Mouse (Mus musculus) left cerebral cortex, adult 18-20 months (tissue): ENCODE data around the gene Zfp277. TPM values are rescaled to one million over a fixed set of nuclear protein-coding genes. Genes with fewer than 3 reads are reported as not detected.

Source experiments
- DNase-seq, 2 experiments: peaks; one replicate each; pipeline ENCODE4 v3.0.0; 2021 to 2022; ENCODE audit warnings: low spot score in 2 of 2, mixed read lengths in 1 of 2
- total RNA-seq, 2 experiments: library from RNA; stranded (reverse); gene quantifications; 2 replicates each; pipeline ENCODE4 v1.2.3; 2021

Zfp277 gene
- total RNA-seq, 2 experiments from 2014 or later = 19.2 to 19.7 TPM

DNA sequence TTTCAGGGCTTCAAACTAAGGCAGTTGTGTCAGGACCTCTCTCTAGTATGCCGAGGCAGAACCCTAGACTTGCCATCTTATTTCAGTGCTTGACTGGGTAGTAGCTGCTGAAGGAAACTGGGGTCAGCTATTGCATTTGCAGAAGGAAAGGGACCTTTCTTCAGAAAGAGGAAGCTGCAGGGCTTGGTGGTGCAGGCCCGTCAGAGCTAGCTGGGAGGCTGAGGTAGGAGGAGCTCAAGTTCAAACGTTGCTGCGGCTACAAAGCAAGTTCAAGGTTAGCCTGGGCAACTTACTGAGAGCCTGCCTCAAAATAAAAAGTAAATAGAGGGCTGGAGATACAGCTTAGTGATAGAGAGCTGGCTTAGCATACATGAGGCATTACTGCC lies 66.2 kb downstream of the Zfp277 start:
- DNase-seq = no peak

DNA sequence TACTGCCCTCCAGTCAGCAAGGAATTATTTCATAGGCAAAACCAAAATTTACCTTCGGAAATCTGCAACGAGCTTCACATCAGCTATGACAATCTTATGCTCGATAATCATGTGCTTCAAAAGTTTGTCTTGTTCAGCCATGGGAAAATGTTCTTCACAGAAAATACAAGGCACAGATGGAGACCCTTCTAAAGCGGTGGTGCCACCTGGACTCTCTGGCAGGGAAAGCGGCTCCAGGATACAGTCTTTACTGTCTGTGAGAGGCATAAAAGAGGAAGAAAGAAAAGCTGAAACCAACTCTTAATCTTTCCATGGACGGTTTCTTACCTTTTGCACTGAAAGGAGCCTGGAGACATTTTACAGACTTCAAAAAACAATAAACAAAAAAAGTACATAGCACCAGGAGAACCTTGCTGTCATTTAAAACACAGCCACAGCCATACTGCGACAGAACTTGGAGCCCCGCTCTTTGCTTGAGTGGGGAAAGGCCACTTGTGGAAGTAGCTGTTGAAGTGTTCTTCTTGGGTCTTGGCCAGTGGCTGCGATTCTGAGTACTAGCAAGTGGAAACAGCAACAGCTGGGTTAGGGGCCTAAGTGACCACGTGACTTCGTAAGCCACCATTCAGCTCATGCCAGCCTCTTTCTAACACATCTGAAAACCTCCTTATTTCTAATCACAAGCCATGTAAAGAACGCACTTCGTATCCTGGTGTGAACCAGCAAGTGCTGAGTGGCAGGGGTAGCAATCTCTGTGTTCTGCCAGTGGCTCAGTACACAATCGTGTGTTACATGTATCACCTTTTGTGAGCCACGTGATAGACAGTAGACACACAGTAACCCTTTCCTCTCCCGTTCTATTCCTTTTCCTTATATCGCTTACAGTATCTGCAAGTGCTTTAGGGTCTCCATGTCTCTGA lies 66.8 kb downstream of the Zfp277 start:
- no peak for DNase-seq

GRCm38 (mm10) chr12:40351879-40352278 lies 93.8 kb downstream of the Zfp277 start:
- no peak for DNase-seq

DNA sequence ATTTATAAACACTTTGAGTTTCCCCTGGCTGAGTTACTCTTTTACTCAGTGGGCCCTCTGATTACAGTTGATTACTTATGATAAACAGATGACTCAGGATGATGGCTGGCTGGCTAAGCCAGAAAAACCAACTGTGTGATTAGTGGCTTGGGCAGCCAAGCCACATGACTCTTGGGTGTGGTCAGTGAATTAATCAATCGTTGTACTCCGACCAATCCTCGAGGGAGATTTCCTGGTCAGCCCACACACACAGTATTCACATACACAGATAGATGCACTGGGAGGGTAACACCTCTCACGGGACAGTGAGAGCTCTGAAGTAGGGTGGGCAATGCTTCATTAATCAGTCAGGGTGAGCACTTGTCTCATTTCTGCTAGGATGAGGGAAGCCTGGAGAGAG lies 97.5 kb downstream of the Zfp277 start:
- no peak for DNase-seq

DNA sequence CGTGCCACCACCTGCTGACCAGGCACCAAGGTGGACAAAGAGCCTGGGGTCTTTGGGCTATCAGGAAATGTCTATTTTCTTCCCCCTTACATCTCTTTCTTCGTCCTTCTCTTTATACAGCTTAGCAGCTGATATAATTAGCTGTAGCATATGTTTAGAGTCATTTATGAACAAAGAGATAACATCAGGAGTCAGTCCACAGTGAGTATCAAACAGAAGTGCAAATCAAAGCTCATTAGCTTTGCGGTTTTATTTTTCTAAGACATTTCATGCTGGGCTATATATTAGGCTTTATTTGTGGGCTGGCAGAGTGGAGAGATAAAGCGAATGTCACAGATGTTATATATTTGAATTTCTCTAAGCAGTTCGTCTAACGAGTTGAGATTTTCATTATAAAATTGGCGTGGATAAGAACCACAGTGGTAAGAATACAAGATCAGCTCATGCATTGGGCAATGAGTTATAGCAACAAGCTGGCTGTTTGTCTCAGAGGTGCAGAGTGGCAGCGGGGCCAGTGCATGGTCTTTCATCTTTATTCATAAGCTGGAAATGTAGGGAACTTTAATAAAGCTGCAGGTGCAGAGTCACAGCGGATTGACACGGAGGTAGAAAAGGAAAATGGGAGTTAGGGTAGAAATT lies 98.5 kb downstream of the Zfp277 start:
- DNase-seq = no peak

- no peak for DNase-seq
Measured at GRCm38 (mm10) chr12:40341443-40341842, 104.3 kb downstream of the Zfp277 start.

DNA sequence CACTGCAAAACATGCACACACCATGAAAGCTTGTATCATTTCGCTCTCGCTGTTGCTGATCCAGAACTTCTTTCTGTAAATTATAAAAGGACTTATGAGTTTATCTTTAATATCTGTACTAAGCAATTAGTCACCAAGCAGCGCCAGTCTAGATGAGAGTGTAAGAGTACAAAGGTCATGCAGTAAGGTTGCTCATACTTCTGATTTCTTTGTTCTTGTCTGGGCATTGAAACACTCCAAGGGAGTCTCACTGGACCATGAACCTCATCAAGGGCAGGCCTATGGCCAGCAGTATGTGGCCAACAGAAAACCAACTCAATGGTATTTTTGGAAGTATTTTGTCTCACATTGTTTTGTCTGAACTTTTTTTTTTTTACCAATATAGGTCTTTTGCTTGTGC lies 110.4 kb downstream of the Zfp277 start:
- no peak for DNase-seq

DNA sequence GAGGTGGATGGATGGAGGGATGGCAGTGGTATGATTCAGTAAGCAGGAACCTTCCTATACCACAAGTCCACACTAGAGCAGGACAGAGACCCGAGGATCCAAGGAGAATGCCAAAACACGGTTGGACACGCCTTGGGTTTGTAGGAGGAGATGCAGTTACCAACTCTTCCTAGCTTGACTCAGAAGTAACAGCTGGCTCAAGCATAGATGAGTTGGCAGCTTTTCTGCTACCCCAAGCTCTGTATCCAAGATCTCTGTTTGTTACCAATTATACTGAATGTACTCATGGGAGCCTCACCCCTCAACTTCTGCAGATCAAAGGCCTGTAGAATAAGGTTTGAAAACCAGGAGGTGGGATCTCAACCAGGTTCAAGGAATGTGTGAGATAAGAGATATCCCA lies 114.2 kb downstream of the Zfp277 start:
- no peak for DNase-seq

GRCm38 (mm10) chr12:40327012-40327660 lies 118.6 kb downstream of the Zfp277 start:
- DNase-seq = no peak

DNA sequence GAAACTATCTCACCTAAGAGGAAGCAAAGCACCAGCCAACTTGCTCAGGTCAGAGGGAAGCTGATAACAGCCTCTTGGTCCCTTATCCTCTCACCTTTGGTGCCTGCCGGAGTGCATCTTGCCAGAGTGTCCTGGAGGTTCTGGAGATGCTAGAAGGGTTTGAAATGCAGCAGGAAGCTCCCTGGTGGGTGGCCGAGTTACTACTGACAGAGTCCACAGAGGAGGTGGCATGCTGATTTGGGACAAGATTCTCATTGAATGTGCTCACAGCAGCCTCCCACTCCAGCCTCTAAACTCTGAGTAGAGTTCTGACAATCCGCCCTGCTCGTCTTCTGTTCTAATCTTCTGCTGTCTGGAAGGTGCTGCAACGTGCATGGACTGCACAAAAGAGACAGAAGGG lies 120.1 kb downstream of the Zfp277 start:
- DNase-seq = peak; percentile 8 to 32

DNA sequence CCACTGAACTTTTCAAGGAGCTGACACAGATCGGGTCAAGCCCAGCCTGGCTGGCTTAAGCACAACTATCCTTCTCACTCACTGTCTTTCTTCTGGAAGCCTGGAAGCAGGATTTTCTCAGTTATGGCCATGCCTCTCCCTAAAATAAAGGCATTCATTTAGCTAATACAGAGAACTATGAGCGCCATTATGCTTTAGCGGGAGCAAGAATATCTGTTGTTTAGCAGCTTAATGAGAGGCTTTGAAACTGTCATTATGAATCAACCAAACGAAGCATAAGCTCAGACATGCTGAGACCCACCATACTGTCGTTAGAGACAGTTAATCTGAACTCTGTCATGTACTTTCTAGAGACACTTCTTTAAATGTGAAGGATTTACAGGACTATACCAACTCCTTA lies 120.9 kb downstream of the Zfp277 start:
- DNase-seq = no peak

DNA sequence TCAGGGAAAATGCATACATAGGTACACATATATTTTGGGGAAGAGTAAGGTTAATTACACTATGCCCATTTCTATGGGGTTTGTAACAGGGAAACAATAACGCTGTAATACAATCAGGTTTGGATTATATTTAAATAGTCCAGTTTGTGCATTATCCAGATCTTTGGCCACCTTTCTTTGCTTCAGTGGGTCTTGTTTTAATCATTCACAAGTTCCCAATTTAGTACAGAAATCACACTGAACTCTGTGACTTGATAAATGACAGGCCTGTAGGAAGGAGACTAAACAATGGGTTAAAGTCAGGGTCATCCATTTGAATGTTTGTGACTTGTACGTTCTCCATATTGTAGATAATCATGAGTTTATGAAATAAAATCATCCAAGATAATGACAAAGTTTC lies 130.6 kb downstream of the Zfp277 start:
- DNase-seq = no peak

DNA sequence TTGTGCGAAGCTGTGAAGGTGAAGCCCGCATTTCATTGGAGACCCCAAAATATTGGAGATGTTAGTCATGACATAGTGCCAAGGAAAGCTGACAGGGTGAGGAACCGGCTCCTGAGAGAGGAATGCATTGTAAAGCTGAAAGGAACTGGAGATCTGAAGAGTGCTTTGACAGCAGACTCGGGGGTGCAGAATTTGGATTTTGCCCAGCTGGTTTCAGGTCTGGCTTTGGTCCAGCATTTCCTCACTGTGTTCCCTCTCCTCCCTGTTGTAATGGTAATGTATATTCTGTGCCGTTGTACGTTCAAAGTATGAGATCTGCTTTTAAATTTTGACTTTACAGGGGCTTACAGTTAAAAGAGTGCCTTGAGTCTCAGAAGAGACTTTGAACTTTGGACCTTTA lies 141.7 kb downstream of the Zfp277 start:
- DNase-seq = no peak

DNA sequence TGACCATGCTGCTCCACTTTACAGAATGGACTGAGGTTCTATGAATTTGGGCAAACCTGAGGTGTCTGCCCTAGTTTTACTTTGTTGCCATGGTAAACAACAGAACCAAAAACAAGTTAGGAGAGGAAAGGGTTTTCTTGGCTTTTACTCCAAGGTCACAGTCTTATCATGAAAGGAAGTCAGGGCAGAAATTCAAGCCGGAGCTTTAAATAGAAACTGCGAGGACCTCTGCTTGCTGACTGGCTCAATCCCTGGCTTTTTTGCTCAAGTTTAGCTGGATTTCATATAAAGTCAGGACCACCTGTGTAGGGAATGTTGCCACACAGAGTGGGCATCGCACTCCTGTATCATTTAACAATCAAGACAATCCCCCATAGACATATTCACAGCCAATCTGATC lies 147.1 kb downstream of the Zfp277 start:
- no peak for DNase-seq

DNA sequence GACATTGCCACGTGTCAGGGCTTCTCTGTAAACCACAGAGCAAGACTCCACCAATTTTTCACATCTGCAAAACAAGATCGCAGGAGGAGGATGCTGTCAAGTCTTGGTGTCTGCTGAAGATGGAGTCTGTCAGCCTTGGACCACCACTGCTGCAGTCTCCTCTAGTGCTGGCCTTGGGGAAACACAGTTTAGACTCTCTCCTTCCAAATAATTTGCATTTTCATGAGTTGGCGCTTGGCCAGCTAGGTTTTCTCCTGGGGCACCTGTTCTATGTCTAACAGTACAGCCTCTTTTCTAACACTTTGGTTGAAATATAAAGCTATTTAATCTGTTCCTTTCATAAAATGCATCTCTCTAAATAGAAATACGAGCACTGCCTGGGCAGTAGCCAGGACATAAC lies 159.2 kb downstream of the Zfp277 start:
- no peak for DNase-seq

- no peak for DNase-seq
Measured at GRCm38 (mm10) chr12:40280596-40281325, 164.9 kb downstream of the Zfp277 start.

DNA sequence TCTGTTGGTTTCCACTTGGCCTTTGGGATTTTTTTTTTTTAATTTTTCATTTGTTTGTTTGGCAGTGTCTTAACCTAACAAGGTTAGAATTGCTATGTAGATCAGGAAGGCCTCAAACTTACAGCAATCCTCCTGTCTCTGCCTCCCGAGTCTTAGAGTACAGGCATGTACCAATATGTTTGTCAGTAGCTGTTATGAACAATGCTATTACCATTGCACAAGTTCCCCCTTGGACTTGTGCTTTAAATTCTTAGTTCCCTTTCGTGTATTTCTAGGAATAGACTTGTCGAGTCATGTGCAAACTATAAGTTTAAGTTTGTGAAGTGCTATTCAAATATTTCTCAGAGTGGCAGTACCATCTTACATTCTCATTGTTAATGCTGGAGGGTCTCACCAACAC lies 168.1 kb downstream of the Zfp277 start:
- DNase-seq = no peak

DNA sequence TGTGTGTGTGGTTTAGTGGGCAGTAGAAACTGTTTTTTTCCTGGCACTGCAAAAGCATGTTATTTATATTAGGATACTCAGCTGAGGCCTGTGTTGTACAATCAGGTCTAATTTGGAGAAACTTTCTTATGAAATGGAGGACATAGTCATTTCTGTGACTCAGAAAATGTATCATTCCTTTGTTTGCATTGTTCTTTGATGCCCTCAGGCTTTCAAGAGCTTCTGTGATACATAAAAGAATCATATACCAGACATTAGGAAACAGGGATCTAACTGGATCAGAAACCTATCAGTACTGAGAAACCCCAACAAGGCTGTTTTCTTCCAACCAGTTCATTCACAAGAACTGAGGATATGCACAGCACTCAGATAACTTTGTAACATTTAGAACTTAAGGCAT lies 170.8 kb downstream of the Zfp277 start:
- no peak for DNase-seq

- no peak for DNase-seq
Measured at GRCm38 (mm10) chr12:40273339-40273738, 172.4 kb downstream of the Zfp277 start.

DNA sequence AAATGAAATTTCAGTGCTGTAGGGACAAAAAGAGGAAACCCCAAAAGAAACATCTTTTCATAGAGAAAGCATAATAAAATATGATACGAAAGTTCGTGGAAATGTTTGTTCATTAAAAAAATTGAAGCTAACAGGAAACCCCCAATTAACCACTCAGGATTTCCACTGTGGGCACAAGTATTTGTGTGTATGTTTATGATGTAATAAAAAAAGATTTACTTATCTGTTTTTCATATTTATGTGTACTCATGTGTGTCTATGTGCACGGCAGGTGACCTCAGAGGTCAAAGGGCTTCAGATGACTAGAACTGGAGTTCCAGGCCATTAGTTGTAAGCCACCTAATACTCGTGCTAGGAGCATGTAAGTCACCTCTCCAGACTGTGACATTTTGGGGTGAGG lies 173.0 kb downstream of the Zfp277 start:
- DNase-seq = no peak

DNA sequence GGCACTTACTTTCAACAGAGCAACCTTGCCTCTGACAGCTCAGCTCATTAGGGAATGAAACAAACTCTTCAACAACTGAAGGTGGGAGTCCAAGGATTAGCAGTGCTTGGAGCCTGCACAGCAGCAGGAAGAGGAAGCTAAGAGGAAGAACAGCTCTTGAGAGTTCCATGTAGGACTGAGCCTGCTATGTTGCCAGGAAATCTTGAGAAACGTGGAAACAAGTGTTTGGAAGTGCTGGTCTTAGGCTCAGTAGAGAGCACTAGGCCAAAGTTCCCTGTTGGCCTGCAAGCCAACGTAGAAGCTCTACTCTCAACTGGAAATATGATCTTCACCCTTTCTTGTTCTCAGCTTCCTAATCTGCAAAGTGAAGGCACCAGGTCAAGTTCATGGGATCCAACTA lies 177.4 kb downstream of the Zfp277 start:
- DNase-seq = no peak
